Mouse (Mus musculus): ENCODE results near the gene Vmn1r223.
"Not testable (repeated sequence)": the region's sequence is repeated elsewhere in the genome, so short reads cannot be mapped to it uniquely, and the experiment has no call there.

GRCm38 (mm10) chr13:23269127-23269526 lies 22.2 kb downstream of the Vmn1r223 start:
- not testable (repeated sequence) for TF ChIP-seq EP300 (IDR thresholded peaks at IDR 0.05; ENCODE audit: low read depth)
- peak; percentile 30; the same call in 1 of the 2 replicates for TF ChIP-seq CTCF (IDR thresholded peaks at IDR 0.05; ENCODE audit: low read depth)
